In genomic region chr9:57031756-57032155, GRCm38 (mm10) we compare ENCODE assay signal across 21 mouse cellular contexts. TPM values are rescaled to one million over a fixed set of nuclear protein-coding genes. Genes with fewer than 3 reads are reported as not detected.
DNase-seq lines count a peak whose midpoint lies in the region; ATAC-seq and TF ChIP-seq lines count a peak whose summit lies in the region.
"Had no signal": no experiment of that assay in that cellular context is flagged by ENCODE, and none has a peak within 500 bp of the region (broad histone marks: within the 10 kb centered on the region; RNA-seq: fewer than 3 reads in every experiment).

No protein-coding gene starts in this region.

- H3K4me3 ChIP-seq in olfactory bulb, adult 2 months (ENCODE audit: insufficient read depth, low read depth, low read length), result no peak overlapping the region
- H3K4me3 ChIP-seq: embryonic facial prominence, embryonic 13.5 days; heart, embryonic 13.5 days; layer of hippocampus, adult 2 months; liver, embryonic 13.5 days; lung, embryonic 15.5 days; midbrain, embryonic 12.5 days had no signal

- no peaks in the 10 kb centered on the region for H3K4me1 ChIP-seq in olfactory bulb, adult 2 months (ENCODE audit: control insufficient read depth, insufficient read depth, low read length)
- H3K4me1 ChIP-seq: embryonic facial prominence, embryonic 13.5 days; heart, embryonic 13.5 days; liver, embryonic 13.5 days; lung, embryonic 15.5 days; midbrain, embryonic 12.5 days had no signal

- WGBS in olfactory bulb, adult 2 months, result 38% methylated on average over 1 of the region's 1 CpGs

- H3K27ac ChIP-seq in olfactory bulb, adult 2 months (ENCODE audit: insufficient read depth, low read depth, low read length), result peak overlapping the region; percentile 87
- H3K27ac ChIP-seq: embryonic facial prominence, embryonic 13.5 days; heart, embryonic 13.5 days; kidney, postnatal 0 days; layer of hippocampus, adult 2 months; liver, embryonic 13.5 days; lung, embryonic 15.5 days; macrophage; midbrain, embryonic 12.5 days had no signal

- DNase-seq in layer of hippocampus, adult 9-11 months, result peak; percentile 17
- no peak for DNase-seq in layer of hippocampus, adult 11-12 months (ENCODE audit: low spot score)
- peak; percentile 23 for DNase-seq in 416B (ENCODE audit: low read depth)
- DNase-seq in frontal cortex, postnatal 36 days (ENCODE audit: low spot score in 2 of 2), result peak; percentile 33 to 46
- DNase-seq in natural killer cell, adult 2 months (ENCODE audit: low spot score in 2 of 2), result no peak
- DNase-seq: cerebellum, adult 18-20 months; cerebellum, postnatal 36 days; heart, postnatal 4 days; kidney, adult 11 months; liver, embryonic 13.5 days; thymus, postnatal 25 days had no signal

- TF ChIP-seq POLR2A in olfactory bulb, adult 2 months (IDR thresholded peaks at IDR 0.05; ENCODE audit: insufficient read depth, low read depth, low read length), result no peak

- ATAC-seq in cerebellum, adult (ENCODE audit: insufficient number of reproducible peaks, low FRiP score, low TSS enrichment), result no peak
- ATAC-seq: hindbrain, embryonic 16.5 days had no signal

- no peak for TF ChIP-seq CTCF in olfactory bulb, adult 2 months (IDR thresholded peaks at IDR 0.05; ENCODE audit: insufficient read depth, low read depth, low read length)

RNA-seq across cellular contexts. Expression of gene Ptpn9, which starts 37.0 kb away (rescaled TPM):
- polyA plus RNA-seq in olfactory bulb, adult 2 months (2012; ENCODE audit: insufficient read depth, insufficient read length, low replicate concordance, missing spikeins), result not detected in 2 replicates

RNA-seq across cellular contexts. Expression of gene Sin3a, which starts 40.1 kb away (rescaled TPM):
- not detected in 2 replicates for polyA plus RNA-seq in olfactory bulb, adult 2 months (2012; ENCODE audit: insufficient read depth, insufficient read length, low replicate concordance, missing spikeins)

Comparison
In these comparisons a context has a peak if more than half of its experiments do, and no peak if none do; other contexts are left out.
1. DNase-seq: peak in layer of hippocampus, adult 9-11 months (single experiment), 416B (single experiment) and frontal cortex, postnatal 36 days (2 of 2); none in layer of hippocampus, adult 11-12 months (single experiment) and natural killer cell, adult 2 months (0 of 2).